Comparison of ENCODE assay signal across 25 mouse cellular contexts in genomic region chr11:51944239-51944638, GRCm38 (mm10). TPM values are rescaled to one million over a fixed set of nuclear protein-coding genes. Genes with fewer than 3 reads are reported as not detected.
"Had no signal": no experiment of that assay in that cellular context is flagged by ENCODE, and none has a peak within 500 bp of the region (broad histone marks: within the 10 kb centered on the region; RNA-seq: fewer than 3 reads in every experiment).

No protein-coding gene starts in this region.

- H3K27me3 ChIP-seq: embryonic facial prominence, embryonic 12.5 days; embryonic facial prominence, embryonic 13.5 days; embryonic facial prominence, embryonic 15.5 days; forebrain, embryonic 12.5 days; forebrain, embryonic 13.5 days; forebrain, embryonic 15.5 days had no signal

- DNase-seq: cerebellum, adult 9-11 months; cerebellum, postnatal 10 days; cerebellum, postnatal 14 days; cerebellum, postnatal 25 days; cerebellum, postnatal 36 days; embryo, embryonic 11 days; forebrain, postnatal 0 days; gastrocnemius, postnatal 10 days; gastrocnemius, postnatal 14 days; gastrocnemius, postnatal 25 days; gastrocnemius, postnatal 36 days; heart, adult 11 months; heart, adult 18-20 months; heart, adult 2 months had no signal

- H3K9me3 ChIP-seq: embryonic facial prominence, embryonic 10.5 days; embryonic facial prominence, embryonic 12.5 days; embryonic facial prominence, embryonic 13.5 days; embryonic facial prominence, embryonic 15.5 days; forebrain, embryonic 10.5 days; forebrain, embryonic 12.5 days; forebrain, embryonic 13.5 days; forebrain, embryonic 15.5 days; heart, embryonic 10.5 days had no signal

- H3K4me2 ChIP-seq: embryonic facial prominence, embryonic 15.5 days; forebrain, embryonic 12.5 days; forebrain, embryonic 13.5 days; forebrain, embryonic 15.5 days; heart, embryonic 11.5 days had no signal

- H3K4me3 ChIP-seq: embryonic facial prominence, embryonic 10.5 days; embryonic facial prominence, embryonic 12.5 days; embryonic facial prominence, embryonic 13.5 days; embryonic facial prominence, embryonic 15.5 days; erythroblast, embryonic 14.5 days; forebrain, embryonic 10.5 days; forebrain, embryonic 12.5 days; forebrain, embryonic 13.5 days; forebrain, embryonic 15.5 days; heart, adult 2 months; heart, embryonic 10.5 days had no signal

- H3K9ac ChIP-seq: embryonic facial prominence, embryonic 12.5 days; embryonic facial prominence, embryonic 13.5 days; embryonic facial prominence, embryonic 15.5 days; forebrain, embryonic 12.5 days; forebrain, embryonic 13.5 days; forebrain, embryonic 15.5 days; forebrain, postnatal 0 days had no signal

- H3K27ac ChIP-seq: embryonic facial prominence, embryonic 10.5 days; forebrain, embryonic 10.5 days; heart, adult 2 months had no signal

- H3K36me3 ChIP-seq: embryonic facial prominence, embryonic 10.5 days; embryonic facial prominence, embryonic 12.5 days; embryonic facial prominence, embryonic 13.5 days; embryonic facial prominence, embryonic 15.5 days; forebrain, embryonic 10.5 days; forebrain, embryonic 12.5 days; forebrain, embryonic 15.5 days; heart, embryonic 10.5 days had no signal

RNA-seq across cellular contexts. Expression of gene Cdkl3, which starts 59.8 kb away (rescaled TPM):
- polyA plus RNA-seq: erythroblast, embryonic 14.5 days had no signal
